Mouse (Mus musculus) adrenal gland, postnatal 10 days (tissue): ENCODE measurements around the gene E030030I06Rik. TPM values are rescaled to one million over a fixed set of nuclear protein-coding genes. Genes with fewer than 3 reads are reported as not detected.
"Not testable (repeated sequence)": the region's sequence is repeated elsewhere in the genome, so short reads cannot be mapped to it uniquely, and the experiment has no call there.

Experiments used
- DNase-seq: peaks from one replicate; pipeline ENCODE4 v3.0.0; 2021; ENCODE audit warnings: mixed read lengths
- total RNA-seq, 2 experiments: library from RNA; stranded (reverse); gene quantifications; 2 replicates each; pipeline ENCODE4 v1.2.3; 2021

The E030030I06Rik gene
- total RNA-seq, 2 experiments from 2014 or later = 6.0 to 8.9 TPM

DNA sequence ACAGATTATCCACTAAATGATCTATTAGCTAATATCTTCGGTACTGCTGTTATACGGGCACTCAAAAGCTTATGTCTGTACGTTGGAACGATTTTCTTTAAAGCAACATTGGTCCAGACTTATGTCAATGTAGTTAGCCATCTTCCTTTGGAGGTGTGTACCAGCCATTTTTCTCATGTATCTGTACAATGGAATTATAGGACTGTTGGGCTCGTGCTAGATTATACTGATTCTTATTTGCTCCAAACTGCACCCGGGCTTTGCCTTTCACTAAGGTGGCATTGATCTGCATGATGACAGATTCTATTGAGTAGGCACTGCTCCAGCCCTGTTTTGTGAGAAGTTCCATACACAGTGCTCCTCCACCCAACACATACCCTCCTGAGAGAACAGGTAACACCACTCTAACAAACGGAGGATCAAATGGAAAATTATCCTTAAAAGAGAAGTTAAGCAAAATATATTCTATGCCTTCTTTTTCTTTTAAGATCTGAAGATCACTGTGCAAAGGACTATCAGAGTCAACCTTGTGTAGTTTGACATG, 4.1 kb upstream of the E030030I06Rik start:
- not testable (repeated sequence) for DNase-seq

DNA sequence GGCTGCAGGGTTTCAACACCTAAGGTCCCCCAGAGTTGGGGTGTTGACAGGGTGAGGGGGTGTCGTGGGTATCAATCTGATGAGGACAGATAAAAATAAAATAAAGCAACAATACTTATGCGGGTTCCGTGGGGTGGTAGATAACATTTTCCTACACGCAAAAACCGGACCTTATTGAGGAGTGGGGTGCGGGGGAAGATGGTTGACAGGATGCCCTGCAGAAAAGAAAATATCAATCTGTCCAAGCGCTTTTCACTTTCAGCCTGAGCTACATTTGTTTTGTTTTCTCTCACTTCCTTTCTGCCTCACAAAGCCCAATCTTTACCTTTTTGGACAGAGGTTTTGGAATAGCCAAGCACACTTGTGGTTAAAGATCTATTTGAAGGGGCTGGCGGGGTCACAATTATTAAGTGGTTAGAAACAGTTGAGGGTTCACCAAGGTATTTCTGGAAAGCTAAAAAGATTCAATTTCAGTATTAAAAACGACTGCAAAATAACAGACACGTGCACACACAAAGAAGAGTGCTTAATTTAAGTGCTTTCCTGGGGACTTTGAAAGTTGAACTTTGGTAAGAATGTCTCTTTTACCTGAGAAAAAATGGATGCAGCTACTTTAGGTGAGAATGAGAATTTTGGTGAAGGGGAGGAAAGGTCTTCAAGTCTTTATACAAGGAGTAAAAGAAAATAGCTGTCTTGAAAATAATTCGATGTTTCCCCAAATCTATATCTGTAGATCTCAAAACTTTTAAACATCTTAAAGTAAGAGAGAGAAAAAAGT, 3.0 kb upstream of the E030030I06Rik start:
- not testable (repeated sequence) for DNase-seq

DNA sequence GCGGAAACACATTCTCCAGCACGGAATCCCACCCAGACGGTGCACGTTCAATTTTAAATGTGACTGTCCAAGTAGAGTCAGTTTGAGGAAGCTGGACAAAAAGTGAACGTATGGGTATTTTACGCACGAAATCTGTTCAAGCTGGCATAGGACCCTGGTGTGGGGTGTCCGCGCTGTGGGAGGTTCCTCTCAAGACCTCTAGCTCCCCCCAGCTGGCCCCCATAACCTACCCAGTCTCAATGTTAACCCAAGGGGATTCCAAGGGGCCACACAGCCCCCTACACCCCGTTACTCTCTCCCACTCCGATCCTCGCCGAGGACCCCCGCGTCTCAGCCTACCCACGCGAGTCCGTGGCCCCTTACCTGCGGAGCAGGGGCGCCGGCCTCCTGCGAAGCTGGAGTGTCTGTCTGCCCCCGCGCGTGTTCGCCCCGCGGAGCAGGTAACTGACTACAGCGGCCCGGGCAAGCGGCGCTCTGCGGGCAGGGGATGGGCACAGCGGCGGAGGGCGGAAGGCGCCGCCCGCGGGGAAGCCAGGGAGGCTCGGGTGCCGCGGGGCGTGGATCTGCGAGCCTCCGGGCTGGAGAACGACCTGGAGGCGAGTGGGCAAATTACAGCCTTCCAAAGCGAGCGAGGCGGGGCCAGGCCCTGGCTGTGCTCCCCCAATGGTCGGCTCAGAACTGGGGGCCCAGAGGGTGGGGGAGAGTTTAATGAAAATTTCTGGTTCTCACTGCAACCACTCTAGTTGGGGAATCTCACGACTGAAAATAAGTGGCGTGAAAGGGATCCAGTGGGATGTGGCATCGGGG, 2.2 kb upstream of the E030030I06Rik start:
- DNase-seq = not testable (repeated sequence)

DNA sequence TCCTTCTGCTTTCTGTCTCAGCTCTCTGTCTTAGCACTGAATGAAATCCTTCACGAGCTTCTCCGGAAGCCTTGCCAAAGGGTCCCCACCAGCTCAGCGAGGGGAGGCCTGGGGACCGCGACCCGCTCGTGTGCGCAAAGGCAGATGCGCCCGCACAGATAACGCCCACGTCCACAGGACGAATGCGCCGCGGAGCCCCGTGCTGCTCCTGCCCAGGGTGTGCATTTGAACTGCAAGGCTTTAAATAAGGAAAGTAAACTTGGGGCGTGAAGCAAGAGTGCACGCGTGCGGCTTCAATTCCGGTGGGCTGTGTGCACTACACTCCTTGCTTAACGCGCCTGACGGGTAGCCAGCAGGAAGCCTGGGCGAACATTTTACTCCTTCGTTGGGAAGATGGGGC, 1.5 kb upstream of the E030030I06Rik start:
- DNase-seq = no peak

DNA sequence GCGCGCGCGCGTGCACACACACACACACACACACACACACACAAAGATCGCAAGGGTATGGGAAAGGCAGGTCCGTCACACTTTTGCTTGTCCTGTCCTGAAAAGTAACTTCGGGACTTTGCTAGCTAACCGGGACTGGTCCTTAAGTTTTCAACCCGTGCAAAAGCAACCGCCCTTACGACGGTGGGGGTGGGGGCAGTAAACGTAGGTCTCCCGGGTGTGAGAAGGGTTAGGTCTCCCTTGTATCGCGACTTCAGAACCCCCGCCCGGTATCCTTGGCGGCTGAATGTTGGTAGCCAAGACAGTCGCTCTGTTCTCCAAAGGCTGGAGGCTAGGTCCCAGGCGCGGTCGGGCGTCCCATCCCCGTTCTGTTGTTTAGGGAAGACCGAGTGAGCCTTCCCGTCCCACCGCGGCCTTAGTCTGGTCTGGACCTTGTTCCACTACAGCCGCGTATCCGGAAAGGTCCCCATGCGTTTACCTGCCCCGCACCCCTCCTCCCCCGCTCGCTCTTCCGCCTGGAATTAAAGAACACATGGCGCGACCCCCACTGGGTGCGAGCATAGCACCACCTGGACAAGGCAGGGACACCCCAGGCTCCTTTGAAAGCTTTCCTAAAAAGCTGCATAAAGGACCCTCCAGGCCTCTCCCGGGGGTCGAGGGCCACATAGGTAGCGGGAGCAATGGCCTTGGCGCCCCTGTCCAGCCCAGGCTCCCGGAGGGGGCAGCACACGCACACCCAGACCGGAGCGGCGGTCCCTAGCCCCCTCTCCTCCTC, 808 bp upstream of the E030030I06Rik start:
- peak; percentile 37 for DNase-seq

DNA sequence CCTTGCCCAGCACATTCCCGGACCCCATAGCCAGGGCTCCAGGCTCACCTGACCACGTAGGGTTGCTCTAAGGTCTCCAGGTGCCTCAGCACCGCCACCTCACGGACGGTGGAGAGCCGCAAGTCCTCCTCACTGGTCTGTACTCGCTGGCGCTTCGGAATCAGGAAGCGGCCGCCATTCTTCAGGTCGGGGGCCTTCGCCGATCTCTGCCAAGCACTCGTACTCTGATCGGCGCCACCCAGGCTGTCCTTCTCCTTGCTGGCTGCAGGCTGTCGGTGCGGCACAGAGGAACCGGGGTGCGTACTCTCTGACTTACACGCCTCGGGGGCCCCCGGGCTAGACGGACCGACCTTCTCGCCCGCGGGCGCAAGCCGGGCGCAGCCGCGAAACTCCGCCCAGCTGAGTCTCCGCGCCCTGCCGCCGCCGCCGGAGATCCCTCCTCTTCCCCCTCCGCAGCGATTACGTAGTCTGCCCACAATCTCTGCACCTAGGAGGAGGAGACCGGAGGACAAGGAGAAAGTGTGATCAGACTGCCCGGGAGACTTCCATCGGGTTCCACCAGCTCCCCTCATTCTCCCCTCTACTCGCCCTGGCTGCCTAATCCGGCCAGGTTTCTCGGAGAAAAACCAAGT, 513 bp downstream of the E030030I06Rik start:
- peak; percentile 88 for DNase-seq

DNA sequence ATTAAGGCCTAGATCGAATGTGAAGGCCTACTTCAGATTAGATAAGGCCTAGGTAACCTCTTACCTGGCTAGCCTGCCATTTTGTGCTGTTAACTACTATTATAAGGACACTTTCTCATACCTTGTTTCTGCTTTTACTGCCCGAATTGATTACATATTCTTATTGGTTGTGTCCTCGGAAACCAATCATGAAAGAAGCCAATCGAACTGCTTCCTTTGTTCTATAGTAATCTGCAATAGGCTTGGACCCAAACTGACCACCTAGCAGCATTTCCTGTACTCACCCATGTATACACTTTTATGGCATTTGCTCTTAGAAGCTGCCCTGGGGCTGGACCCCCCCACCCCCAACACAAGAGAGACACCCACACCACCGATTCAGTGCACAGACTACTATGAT, 6.1 kb downstream of the E030030I06Rik start:
- DNase-seq = no peak

DNA sequence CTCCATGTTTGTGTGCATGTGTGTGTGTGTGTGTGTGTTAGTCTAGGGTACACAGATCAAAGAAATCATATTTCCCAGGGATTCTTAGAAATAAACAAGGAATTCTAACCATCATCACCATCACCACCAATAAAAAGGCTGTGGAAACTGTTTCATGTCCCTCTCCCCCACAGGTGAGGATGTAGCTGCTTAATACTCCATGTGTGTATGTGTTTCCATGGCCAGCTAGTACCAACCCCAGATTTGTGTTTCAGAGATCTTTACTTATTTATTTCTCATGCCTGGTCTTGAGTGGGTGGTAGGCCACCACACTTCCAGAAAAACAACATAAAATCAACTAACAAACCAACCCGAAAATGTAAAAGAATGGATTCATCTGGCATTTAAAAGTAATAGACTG, 6.9 kb downstream of the E030030I06Rik start:
- not testable (repeated sequence) for DNase-seq

DNA sequence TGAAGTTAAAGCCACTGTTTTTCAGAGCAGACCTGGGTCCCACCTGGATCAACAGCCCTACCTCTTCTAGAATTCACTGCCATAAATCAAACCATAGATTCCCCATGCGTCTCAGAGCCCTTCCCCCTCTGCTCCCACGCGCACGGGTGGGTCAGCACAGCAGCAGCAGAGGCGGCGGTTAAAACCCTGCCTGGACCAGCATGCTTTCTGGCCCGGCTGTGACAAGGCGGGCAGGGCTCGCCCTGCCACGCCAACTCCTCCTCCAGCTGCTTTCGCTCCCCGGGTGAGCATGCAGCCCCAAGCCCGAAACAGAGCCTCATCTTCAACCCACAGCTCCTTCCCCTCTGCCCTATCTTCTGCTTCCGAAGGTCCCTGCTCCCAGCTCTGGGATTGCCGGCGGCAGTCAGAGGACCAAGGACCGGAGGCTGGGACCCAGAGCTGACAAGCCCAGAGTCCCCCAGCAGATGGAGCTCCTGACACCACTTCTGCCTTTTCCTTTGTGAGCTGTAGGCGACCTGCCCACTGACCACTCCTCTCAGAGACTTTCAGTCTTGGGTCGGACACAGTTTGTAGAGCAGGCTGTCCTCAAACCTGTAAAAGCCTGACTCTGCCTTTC, 8.3 kb downstream of the E030030I06Rik start:
- DNase-seq = peak; percentile 86

DNA sequence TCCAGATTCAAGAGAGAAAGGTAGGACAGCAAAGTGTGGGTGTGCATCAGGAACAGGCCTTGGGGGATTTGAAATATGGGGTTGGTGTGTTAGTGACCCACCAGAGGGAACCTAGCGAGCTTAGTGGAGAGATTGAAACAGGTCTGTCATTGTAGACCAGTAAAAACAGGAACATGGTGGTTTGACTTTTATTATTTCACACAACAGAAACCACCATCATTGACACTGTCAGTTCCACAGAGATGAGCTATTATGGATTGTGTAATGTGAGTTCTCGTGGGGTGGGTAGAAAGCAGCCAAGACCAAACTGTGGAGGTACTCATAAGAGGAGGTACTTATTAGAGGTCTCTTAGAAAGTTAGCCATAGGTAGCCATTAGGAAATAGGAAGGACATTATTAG, 74.5 kb downstream of the E030030I06Rik start:
- no peak for DNase-seq

DNA sequence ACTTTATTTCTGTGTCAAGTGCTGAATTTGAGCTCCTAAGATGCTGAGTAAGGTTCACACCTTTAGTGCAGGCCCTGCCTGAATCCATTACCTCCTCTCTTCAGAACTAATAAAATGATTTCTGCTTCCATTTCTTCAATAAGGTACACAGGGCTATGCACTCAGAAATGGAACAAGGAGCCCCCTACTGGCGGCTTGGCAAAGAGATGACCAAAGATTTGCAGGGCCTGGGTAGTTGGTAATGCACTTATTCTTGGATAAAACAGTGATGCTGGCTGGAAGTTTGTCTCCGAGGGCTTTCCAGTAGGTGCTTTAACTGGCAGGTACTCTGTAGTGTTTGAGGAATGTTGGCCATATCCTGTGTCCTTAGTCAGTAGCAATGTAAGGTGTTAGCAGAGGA, 76.3 kb downstream of the E030030I06Rik start:
- peak; percentile 7 for DNase-seq

DNA sequence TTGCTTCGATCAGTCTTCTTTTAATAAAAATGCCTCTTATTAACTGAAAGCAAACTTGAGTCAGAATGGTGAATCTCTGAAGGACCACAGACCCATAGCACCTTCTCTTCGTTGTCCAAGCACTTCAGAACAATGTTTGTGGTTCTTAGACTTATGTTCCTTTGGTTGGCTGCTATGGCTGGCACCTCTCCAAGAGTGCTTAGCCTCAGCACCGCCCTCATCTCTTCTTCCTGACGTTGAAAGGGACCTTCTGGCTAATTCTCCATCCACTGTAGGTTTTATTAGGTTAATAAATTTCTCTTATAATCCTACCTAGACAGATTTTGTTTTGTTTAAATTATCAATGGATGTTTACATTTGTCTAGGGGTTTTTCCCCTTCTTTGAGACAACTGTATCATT, 78.5 kb downstream of the E030030I06Rik start:
- no peak for DNase-seq

DNA sequence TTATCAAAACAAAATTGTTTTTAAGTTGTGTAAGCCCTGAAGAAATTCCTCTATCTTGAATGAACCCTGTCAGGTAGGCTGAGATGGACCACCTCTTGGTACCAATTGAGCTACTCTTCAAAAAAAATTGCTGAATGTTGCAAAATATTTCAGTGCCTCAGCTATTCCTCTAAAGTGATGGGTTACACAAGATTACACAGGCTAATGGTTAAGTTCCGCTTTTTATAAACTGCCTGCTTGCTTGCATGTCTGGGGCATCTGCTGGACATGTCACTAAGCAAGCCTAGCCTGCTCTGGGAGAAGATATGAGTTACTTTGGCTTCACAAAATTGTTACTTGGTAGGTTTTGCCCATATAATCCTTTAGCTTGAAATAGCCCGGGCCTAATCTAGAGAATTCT, 78.9 kb downstream of the E030030I06Rik start:
- DNase-seq = no peak

DNA sequence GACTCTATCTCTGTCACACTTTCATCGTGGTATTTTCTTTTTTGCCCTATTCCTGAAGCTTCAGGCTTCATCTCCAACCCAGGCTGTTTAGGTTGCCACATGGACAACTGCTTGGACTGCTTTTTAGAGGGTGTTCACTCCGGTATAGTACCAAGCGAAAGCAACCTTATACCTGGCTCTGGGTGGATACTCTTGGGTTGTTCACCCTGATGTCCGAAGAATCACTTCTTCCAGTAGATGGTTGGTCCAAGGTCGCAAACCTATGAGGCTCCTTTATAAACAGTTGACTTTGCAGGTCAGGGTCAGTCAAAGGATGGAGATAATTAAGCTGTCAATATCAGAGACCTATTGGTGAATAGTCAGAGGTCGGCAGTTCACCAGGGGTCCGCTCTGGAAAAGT, 81.1 kb downstream of the E030030I06Rik start, which contains the start of gene 4930444G20Rik:
Gene 4930444G20Rik, minus strand, starts transcription at position 101 of the 400 bp plus-strand sequence.
- not testable (repeated sequence) for DNase-seq

Other genes starting within 250 kb of the E030030I06Rik start
- not detected for gene 4930444G20Rik, start 81.2 kb downstream of the E030030I06Rik start, total RNA-seq
- 1 to 10 TPM; 1.5 to 1.9 TPM for gene Raet1e, start 9.3 kb upstream of the E030030I06Rik start, total RNA-seq
- gene H60b, start 9.3 kb upstream of the E030030I06Rik start, total RNA-seq = under 1 TPM; 0.36 to 0.73 TPM
- gene Raet1d, start 211.3 kb upstream of the E030030I06Rik start, total RNA-seq = 1 to 10 TPM; 1.3 to 4.3 TPM